Mouse (Mus musculus): Measurements from ENCODE around the gene Hoxa4.

Hoxa4 gene

GRCm38 (mm10) chr6:52164626-52165440, 26.7 kb downstream of the Hoxa4 start, which contains the start of gene Hoxa2:
Gene Hoxa2, minus strand, starts transcription at chr6:52164831.
- peak; percentile 40 for DNase-seq (ENCODE audit: low spot score)

GRCm38 (mm10) chr6:52164051-52164625, 27.4 kb downstream of the Hoxa4 start:
- peak; percentile 42 for DNase-seq (ENCODE audit: low spot score)

GRCm38 (mm10) chr6:52163366-52164031, 28.1 kb downstream of the Hoxa4 start:
- DNase-seq (ENCODE audit: low spot score) = peak; percentile 38

- DNase-seq (ENCODE audit: low spot score) = peak; percentile 15
These were observed 28.8 kb downstream of the Hoxa4 start for GRCm38 (mm10) chr6:52162611-52163365.

- no peak for DNase-seq (ENCODE audit: low spot score)
These were observed 29.5 kb downstream of the Hoxa4 start for GRCm38 (mm10) chr6:52162093-52162380.

GRCm38 (mm10) chr6:52161336-52162092, 30.0 kb downstream of the Hoxa4 start:
- DNase-seq (ENCODE audit: low spot score) = no peak

GRCm38 (mm10) chr6:52160511-52161335, 30.8 kb downstream of the Hoxa4 start:
- DNase-seq (ENCODE audit: low spot score) = peak; percentile 73

- peak; percentile 44 for DNase-seq (ENCODE audit: low spot score)
These were observed 31.6 kb downstream of the Hoxa4 start for GRCm38 (mm10) chr6:52159979-52160378.

- DNase-seq (ENCODE audit: low spot score) = peak; percentile 56
These were observed 32.3 kb downstream of the Hoxa4 start for GRCm38 (mm10) chr6:52159164-52159761.

- DNase-seq (ENCODE audit: low spot score) = peak; percentile 90
These were observed 33.1 kb downstream of the Hoxa4 start, which contains the start of gene Hoxa1 for GRCm38 (mm10) chr6:52158276-52159051. Gene Hoxa1, minus strand, starts transcription at chr6:52158317.

- DNase-seq (ENCODE audit: low spot score) = peak; percentile 1
These were observed 33.9 kb downstream of the Hoxa4 start for GRCm38 (mm10) chr6:52157466-52158275.

- DNase-seq (ENCODE audit: low spot score) = peak; percentile 4
These were observed 34.9 kb downstream of the Hoxa4 start for GRCm38 (mm10) chr6:52156551-52157200.

GRCm38 (mm10) chr6:52155471-52155870, 36.1 kb downstream of the Hoxa4 start:
- no peak for DNase-seq (ENCODE audit: low spot score)

- no peak for DNase-seq (ENCODE audit: low spot score)
These were observed 37.5 kb downstream of the Hoxa4 start for GRCm38 (mm10) chr6:52154044-52154443.

GRCm38 (mm10) chr6:52153270-52153669, 38.3 kb downstream of the Hoxa4 start:
- no peak for DNase-seq (ENCODE audit: low spot score)

- DNase-seq (ENCODE audit: low spot score) = no peak
These were observed 39.0 kb downstream of the Hoxa4 start for GRCm38 (mm10) chr6:52152226-52153193.

- no peak for DNase-seq (ENCODE audit: low spot score)
These were observed 40.0 kb downstream of the Hoxa4 start for GRCm38 (mm10) chr6:52151571-52151970.

Data from yolk sac, embryonic 10.5 days (tissue).